Mouse (Mus musculus) cerebellum, adult 8-10 months (tissue): ENCODE results near the gene Whamm.

Source experiments
- DNase-seq: peaks from one replicate; pipeline ENCODE4 v3.0.0; 2022

The Whamm gene

GRCm38 (mm10) chr7:81564766-81565165, 6.3 kb upstream of the Whamm start:
- DNase-seq: no peak

GRCm38 (mm10) chr7:81565381-81566055, 5.5 kb upstream of the Whamm start:
- no peak for DNase-seq

GRCm38 (mm10) chr7:81566332-81566731, 4.7 kb upstream of the Whamm start:
- DNase-seq: no peak

- DNase-seq: no peak
Measured at GRCm38 (mm10) chr7:81566892-81567291, 4.2 kb upstream of the Whamm start, which contains the start of gene Fsd2. TSS of gene Fsd2 (minus strand) at chr7:81566944.

- DNase-seq: no peak
Measured at GRCm38 (mm10) chr7:81567396-81567795, 3.7 kb upstream of the Whamm start.

- DNase-seq: no peak
Measured at GRCm38 (mm10) chr7:81569851-81570250, 1.2 kb upstream of the Whamm start.

GRCm38 (mm10) chr7:81570271-81570670, 795 bp upstream of the Whamm start:
- DNase-seq: no peak

GRCm38 (mm10) chr7:81570752-81571107, 336 bp upstream of the Whamm start:
- DNase-seq: no peak

GRCm38 (mm10) chr7:81571941-81572441, 925 bp downstream of the Whamm start:
- no peak for DNase-seq

- no peak for DNase-seq
Measured at GRCm38 (mm10) chr7:81572610-81573268, 1.7 kb downstream of the Whamm start.

GRCm38 (mm10) chr7:81573397-81573796, 2.3 kb downstream of the Whamm start:
- DNase-seq: no peak

- no peak for DNase-seq
Measured at GRCm38 (mm10) chr7:81573821-81574220, 2.8 kb downstream of the Whamm start.

GRCm38 (mm10) chr7:81575606-81576005, 4.5 kb downstream of the Whamm start:
- DNase-seq: no peak

- no peak for DNase-seq
Measured at GRCm38 (mm10) chr7:81577872-81578271, 6.8 kb downstream of the Whamm start.

- DNase-seq: no peak
Measured at GRCm38 (mm10) chr7:81578413-81578812, 7.3 kb downstream of the Whamm start.

- DNase-seq: no peak
Measured at GRCm38 (mm10) chr7:81579312-81579711, 8.2 kb downstream of the Whamm start.

- no peak for DNase-seq
Measured at GRCm38 (mm10) chr7:81583512-81583911, 12.4 kb downstream of the Whamm start.

GRCm38 (mm10) chr7:81585326-81585725, 14.3 kb downstream of the Whamm start:
- no peak for DNase-seq

- no peak for DNase-seq
Measured at GRCm38 (mm10) chr7:81587238-81587637, 16.2 kb downstream of the Whamm start.

- DNase-seq: no peak
Measured at GRCm38 (mm10) chr7:81592686-81593085, 21.6 kb downstream of the Whamm start.

- no peak for DNase-seq
Measured at GRCm38 (mm10) chr7:81593387-81593786, 22.3 kb downstream of the Whamm start.

GRCm38 (mm10) chr7:81595056-81595455, 24.0 kb downstream of the Whamm start:
- DNase-seq: no peak

GRCm38 (mm10) chr7:81596086-81596485, 25.0 kb downstream of the Whamm start:
- DNase-seq: no peak

GRCm38 (mm10) chr7:81597660-81598059, 26.6 kb downstream of the Whamm start:
- no peak for DNase-seq
